Mouse (Mus musculus) liver, adult (tissue): ENCODE measurements at regions not wholly inside any gene's neighbourhood (a gene's known extent, or its start where the extent isn't known, plus 50 kb on each side); places are given as distances from the start of the nearest gene placed in this dataset.

Source experiments
- GATA4 ChIP-seq: IDR thresholded peaks from 2 replicates; pipeline ENCODE4 v1.6.1; 2014; ENCODE audit warnings: mild to moderate bottlenecking, low read length; ENCODE audit not compliant: insufficient replicate concordance

- no peak for TF ChIP-seq GATA4
Observed at GRCm38 (mm10) chr8:41648276-41648675, 231.4 kb upstream of the Frg1 start.

- TF ChIP-seq GATA4 = no peak
Observed at GRCm38 (mm10) chr8:41644626-41645025, 227.8 kb upstream of the Frg1 start.

GRCm38 (mm10) chr8:41623841-41624240 lies 207.0 kb upstream of the Frg1 start:
- no peak for TF ChIP-seq GATA4

- TF ChIP-seq GATA4 = no peak
Observed at GRCm38 (mm10) chr8:41600255-41600654, 183.4 kb upstream of the Frg1 start.

- TF ChIP-seq GATA4 = no peak
Observed at GRCm38 (mm10) chr8:41594446-41594845, 177.6 kb upstream of the Frg1 start.

GRCm38 (mm10) chr8:41593666-41594042 lies 176.8 kb upstream of the Frg1 start:
- TF ChIP-seq GATA4 = no peak

- TF ChIP-seq GATA4 = no peak
Observed at GRCm38 (mm10) chr8:41592741-41593665, 176.1 kb upstream of the Frg1 start.

- TF ChIP-seq GATA4 = no peak
Observed at GRCm38 (mm10) chr8:41592174-41592573, 175.3 kb upstream of the Frg1 start.

- TF ChIP-seq GATA4 = no peak
Observed at GRCm38 (mm10) chr8:41588157-41588556, 171.3 kb upstream of the Frg1 start.

GRCm38 (mm10) chr8:41573027-41573885 lies 156.4 kb upstream of the Frg1 start:
- no peak for TF ChIP-seq GATA4

GRCm38 (mm10) chr8:41570566-41570965 lies 153.7 kb upstream of the Frg1 start:
- TF ChIP-seq GATA4 = no peak

- no peak for TF ChIP-seq GATA4
Observed at GRCm38 (mm10) chr8:41561995-41562394, 145.1 kb upstream of the Frg1 start.

- no peak for TF ChIP-seq GATA4
Observed at GRCm38 (mm10) chr8:41556819-41557218, 139.9 kb upstream of the Frg1 start.

- TF ChIP-seq GATA4 = no peak
Observed at GRCm38 (mm10) chr8:41552747-41553534, 136.1 kb upstream of the Frg1 start.

- TF ChIP-seq GATA4 = no peak
Observed at GRCm38 (mm10) chr8:41551925-41552414, 135.1 kb upstream of the Frg1 start.
